Mouse (Mus musculus) left cerebral cortex, adult 9 months (tissue): ENCODE measurements at regions not wholly inside any gene's neighbourhood (a gene's known extent, or its start where the extent isn't known, plus 50 kb on each side); places are given as distances from the start of the nearest gene placed in this dataset.
"Not testable (repeated sequence)": the region's sequence is repeated elsewhere in the genome, so short reads cannot be mapped to it uniquely, and the experiment has no call there.

ENCODE experiments used
- DNase-seq, 2 experiments: peaks; one replicate each; pipeline ENCODE4 v3.0.0; 2022; ENCODE audit warnings: low spot score in 2 of 2

DNA sequence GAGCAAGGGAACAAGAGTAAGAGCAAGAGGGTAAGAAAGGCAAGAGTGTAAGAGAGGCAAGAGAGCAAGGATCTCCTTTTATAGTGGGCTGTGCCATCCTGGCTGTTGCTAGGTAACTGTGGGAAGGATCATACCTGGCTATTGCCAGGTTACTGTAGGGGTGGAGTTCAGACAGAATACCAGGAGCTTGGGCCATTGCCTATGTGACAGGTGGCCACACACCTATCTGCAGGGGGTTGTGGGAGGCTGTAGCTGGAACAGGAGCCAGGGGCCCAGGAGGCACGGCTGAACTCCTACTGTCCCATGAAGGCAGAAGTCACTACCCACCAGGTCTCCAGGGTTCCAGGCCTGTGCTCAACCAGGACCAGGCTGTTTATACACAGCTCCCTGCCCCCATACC is 1149.0 kb downstream of the 9330182O14Rik start:
- no peak for DNase-seq

DNA sequence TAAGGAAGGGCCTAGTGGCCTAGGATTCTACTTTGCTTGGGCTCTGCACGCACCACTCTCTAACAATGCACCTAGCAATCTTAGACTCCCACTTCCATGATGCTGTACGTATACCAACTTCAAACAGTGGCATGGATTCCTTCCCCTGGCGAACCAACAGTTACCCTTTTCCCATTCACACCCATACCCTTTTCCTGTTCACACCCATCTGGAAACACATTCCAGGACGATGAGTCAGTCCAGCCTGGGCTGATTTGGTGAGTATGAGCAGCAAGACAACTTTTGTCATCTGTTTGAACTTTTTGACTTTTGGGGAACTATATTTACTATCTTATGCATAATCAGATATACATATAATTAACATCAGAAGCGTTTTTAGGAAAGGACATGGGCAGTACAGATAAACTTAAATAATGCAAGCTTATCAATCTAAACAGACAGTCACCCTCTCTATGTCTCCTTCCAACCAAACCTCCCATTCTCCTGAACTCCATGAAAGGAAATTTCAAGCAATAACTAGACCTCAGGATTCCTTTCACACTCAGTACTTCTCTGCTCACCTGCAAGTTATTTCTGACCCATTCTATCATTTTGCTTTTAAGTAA is 1152.7 kb downstream of the 9330182O14Rik start:
- DNase-seq: no peak

DNA sequence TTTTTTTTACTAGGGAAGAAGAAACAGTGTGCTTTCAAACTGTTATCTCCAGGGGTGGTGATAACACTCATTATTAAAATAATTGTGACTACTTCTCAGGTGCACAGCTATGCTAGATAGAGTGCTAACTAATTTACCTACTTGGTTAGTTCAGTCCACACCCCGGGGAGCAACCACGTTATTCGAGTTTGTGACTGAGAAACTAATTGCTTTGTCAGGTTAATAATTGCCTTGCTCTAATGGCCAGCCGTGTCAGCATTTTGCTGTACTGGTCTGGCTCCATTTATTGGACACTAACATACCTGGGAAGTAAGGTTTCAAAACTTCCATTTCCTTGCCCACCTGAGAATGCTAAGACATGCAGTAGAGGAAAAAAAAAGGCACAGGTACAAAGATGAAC is 1163.3 kb downstream of the 9330182O14Rik start:
- DNase-seq: no peak

DNA sequence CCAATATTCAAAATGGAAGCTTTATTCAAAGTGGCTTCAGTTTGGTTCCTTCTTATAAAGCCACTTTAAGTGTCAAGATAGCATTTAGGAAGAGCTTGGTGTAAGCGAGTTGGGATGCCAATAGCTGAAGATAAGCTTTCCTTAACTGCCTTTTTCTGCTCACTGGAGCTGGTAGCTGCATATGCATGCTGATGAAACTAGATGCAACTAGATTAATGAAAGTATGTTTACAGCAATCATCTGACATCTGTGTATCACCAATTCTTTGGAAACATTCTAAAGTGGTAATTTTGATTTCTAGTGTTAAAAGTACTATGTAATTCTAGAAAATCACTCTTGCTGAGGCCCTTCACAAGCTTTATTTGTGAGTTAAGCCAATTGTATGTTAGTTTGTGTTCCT is 1172.5 kb downstream of the 9330182O14Rik start:
- no peak for DNase-seq

DNA sequence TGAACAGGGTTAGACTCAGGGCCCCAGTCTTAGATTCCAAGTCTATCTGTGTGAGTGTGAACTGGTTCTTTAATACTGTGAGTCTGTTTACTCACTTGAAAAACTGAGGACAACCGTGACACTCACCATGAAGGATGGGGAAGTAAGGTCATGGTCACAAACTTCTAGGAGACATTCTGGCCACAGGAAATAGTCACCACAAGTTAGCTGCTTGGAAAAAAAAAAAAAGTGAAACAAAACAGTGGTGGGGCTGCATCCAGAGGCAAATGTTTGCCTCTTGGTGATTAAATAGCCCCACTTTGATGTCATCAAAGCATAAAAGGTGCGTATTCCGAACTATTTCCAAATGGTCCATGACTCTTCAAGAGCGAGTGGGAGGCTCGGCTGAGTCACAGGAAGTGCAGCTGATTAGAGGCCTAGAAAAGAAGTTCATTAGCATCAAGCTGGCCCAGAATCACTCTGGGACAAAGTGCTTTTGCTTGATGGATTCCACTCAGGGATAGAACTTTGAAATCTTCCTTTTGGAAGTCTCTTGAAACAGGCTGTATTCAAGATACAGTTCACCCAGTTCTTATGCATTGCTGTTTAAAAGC is 1177.7 kb downstream of the 9330182O14Rik start:
- peak in 1 of 2 experiments; percentile 27 for DNase-seq

DNA sequence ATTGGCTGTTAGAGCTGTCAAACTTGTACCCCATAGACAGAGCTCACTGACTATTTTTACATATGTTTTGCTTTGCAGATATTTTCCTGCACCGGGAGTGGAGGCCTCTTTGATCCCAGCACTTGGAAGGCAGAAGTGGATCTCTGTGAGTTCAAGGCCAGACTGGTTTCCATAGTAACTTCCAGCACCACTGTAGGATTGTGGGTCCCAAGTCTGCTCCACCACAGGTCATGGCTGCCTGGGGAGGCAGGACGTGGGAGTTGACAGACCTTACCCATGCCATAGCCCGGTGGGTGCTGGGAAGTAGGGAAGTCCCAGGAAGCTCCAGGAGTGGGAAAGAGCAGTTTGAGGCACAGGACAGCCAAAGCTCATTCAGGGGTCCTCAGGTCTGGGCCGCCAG is 1180.8 kb downstream of the 9330182O14Rik start:
- DNase-seq: no peak

DNA sequence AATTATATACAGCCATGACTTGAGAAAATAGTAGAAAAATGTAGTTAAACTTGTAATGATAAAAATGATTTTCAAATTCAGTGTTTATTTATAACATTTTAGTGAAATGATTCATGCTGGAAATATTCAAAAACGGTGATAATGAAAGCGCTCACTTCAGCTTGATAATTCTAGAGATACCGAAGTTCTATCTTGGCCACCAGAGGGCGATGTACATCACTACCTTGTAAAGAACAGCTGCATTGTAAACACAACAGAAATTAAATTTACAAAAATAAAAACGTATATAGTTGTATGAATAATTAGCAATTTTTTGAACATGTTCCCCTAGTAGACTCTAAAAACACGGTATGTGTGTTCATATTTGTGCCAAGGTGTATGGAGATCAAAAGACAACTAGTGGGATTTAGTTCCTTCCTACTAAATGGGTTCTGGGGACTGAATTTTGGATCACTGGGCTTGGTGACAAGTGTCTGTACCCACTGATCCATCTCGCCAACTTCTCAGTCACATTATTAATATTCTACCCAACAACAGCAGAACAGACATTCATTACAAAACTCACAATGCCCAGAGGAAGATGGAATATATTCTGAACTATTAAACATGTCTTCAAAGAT is 1191.6 kb downstream of the 9330182O14Rik start:
- DNase-seq: peak in 1 of 2 experiments; percentile 73

DNA sequence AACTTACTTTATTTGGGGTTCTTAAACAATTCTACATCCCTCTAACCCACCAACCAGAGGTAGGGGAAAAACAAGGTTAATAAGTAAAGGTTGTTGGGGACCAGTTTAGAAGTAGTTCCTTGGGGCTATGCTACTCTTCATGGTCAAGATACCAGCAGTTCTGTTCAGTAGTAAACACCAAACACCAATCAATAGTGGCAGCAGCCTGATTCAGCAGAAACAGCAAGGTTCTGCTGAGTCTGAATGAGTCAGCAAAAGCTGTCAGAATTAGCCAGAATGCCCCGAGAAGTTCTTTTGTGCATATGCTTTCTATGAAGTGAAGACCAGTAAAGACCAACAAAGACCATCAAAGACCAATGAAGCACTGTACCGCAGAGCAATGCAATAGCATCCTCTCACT is 1195.1 kb downstream of the 9330182O14Rik start:
- DNase-seq: no peak

DNA sequence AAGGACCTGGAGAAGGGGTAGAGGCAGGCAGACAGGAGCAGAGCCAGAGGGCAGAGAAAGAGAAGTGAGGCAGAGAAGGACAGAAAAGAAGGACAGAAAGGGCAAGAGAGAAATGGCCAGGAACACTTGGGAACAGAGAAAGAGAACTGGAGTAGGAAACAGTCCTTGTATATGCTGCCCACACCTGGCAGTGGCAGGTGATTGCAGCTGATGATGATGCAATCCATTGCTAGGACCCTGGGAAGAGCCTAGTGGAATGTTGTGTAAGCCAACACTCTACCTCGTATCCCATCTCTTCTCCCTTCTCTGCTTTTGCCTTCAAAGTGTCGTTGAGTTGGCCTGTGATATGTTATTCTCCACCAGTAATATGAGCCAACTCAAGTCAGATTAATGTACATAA is 1195.9 kb downstream of the 9330182O14Rik start:
- DNase-seq: no peak

DNA sequence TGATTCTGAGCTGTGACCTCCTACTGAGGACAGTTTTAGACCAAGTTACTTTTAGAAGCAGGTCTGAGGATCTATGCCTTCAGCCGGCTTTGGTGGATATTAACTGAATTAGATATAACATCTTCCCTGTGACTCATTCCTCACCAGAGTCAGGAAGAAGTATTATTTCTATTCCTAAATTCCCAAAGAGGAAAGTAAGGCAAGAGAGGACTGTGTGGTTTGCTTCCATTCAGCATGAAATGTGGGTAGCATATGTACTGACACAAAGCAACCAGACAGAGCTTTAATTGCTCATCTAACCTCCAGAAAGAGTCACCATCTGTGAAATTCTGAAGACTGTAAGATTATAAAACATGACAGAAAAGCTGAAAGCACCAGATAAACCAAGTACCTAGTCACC is 1198.3 kb downstream of the 9330182O14Rik start:
- DNase-seq: peak in 1 of 2 experiments; percentile 28

DNA sequence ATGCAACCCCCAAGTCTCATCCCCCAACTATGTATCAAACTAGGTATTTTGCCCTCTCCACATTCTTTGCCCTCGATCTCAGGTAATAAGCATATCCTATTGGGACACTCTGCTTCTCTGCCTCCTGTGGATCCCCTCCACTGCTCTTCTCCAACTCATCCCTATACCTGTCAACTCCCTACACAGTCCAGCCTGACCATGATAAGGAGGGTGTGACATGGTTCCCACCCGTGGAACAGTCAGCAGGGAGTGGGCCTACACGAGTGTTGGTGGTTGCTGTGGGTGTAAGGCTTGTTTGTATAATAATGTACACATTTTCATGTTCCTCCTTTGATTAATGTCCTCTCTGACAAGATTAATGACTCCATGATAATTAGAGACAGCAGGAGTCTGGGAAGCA is 1199.0 kb downstream of the 9330182O14Rik start:
- DNase-seq: no peak

DNA sequence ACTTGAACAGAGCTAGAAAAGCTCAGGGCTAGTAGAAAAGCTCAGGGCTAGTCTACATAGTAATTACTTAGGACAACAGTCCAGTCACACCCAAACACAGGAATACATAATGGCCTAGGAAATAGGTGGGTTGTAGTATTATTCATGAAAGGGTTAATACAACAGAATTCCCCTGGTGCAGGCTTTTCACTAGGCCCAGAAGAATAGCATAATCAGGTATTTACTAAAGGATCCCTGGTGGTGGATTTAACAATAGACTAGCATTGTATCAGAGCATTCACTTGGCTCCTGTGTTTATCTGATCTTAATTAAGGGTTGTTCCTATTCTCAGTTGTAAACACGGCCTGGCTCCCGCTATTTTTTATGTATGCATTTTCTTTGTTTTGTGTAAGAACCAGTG is 1206.5 kb downstream of the 9330182O14Rik start:
- DNase-seq: not testable (repeated sequence)

DNA sequence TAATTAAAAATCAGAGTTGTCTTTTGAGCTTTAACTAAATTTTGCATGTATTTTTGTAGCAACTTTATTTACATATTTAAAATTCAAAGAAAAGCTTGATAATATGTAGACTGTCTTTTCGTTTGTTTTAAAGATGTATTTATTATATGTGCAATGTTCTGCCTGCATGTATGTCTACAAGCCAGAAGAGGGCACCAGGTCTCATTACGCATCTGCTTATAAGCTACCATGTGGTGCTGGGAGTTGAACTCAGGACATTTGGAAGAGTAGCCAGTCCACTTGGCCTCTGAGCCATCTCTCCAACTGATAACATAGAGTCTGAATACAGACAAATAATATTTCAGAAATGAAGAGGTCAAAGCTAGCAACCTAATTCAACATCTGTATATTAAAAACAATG is 1211.4 kb downstream of the 9330182O14Rik start:
- DNase-seq: no peak

DNA sequence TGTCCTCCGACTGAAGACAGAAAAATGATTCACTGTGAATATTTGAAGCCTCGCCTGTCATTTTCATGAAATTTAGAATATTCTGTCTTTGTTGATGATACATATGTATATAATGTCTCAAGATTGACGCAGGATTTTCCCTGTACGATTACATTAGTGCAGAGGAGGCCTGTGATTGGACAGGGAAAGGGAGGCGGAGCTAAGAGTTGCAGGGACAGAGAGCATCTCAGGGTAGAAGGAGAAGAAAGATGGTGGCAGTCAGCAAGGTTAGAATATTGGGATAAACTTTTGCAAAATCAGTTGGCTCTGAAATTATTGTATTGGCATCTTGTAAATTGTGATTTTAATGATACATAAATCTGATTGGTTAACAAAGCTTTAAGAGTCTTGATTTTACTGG is 1213.1 kb downstream of the 9330182O14Rik start:
- no peak for DNase-seq

DNA sequence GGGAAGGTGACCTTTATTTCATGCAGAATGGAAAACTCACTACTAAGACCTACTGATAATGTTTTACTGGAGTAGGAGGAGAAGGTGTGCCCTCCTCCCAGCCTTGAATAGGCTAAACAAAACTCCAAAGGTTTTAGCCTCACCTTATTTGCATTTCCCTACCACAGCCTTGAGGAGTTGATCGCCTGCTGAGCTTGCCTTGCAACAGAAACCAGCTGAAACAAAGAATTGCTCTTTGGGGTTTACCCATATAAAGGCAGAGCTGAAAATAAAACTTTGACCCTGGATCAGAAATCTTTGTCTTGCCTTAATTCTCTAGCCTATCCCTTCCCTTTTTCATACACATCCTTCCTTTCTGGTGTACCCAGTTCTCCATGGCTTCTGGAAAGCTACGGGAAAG is 1218.0 kb downstream of the 9330182O14Rik start:
- DNase-seq: no peak

DNA sequence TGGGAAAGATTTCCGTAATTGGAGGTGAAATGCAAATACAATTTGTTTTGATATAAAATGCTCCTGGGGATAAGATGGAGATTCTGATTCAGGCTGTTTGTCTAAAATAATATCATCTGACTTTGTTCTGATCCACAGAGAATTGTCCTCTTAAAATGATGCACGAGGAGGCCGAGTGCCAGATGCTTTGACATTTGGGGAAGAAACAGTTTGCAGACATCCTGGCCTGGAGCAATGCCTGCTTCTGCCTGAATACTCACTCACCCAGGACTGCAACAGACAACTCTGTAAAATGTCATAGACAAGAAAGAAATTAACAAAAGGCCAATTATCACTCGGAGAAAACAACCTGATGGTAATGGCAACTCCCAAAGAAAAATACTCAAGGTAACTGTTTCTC is 1225.1 kb downstream of the 9330182O14Rik start:
- DNase-seq: no peak

DNA sequence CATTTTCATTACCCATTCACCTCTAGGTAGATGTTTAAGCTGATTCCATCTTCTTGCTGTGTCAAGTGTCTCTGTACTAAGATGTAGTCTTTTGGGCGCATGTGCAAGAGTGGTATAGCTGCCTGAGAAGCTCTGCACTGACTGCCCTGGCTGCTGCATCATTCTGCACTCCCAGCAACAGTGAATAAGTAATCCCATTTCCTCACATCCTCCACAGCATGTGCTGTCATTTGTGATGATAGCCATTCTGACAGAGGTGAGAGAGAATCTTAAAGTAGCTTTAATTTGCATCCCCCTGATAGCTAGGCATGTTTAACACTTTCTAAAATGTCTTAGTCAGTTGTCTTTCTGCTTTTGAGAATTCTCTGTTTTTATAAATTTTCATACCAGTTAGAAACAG is 1240.5 kb downstream of the 9330182O14Rik start:
- peak; percentile 19 for DNase-seq

DNA sequence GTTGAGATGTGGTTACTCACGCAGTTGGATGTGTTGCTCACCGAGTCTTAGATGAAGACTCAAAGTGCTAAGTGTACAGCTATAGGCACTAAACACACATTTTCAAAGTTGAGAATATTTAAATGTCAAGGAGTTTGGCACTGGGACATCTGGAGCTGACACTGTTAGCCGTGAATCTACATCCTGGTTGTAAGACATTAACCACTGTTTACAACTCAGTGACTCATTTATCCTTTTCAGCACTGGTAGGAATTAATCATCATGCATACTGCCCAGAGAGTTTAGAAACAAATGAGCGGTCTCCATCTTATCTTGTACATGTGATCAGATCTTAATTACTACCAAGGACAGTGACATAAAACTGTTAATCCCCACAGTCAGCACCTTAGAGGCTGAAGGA is 1241.7 kb downstream of the 9330182O14Rik start:
- DNase-seq: no peak

DNA sequence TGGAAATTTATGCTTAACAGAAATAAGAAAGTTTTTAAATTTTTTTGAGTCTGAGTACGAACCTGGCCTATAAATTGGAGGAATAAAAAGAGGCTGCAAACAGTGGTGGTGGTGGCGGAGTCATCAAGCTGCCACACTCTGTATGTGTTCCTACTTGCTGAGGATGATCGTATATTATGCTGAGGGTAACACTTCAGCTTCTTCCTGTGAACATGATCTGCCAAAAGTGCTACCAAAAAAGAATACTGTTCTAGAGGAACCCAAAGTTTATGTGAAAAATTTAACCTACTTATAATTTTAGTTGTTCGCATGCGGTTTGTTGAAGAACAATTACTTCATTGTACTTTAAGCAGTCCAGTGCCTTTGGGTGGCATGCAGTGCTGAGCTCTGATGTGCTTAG is 1245.5 kb downstream of the 9330182O14Rik start:
- peak; percentile 22 to 33 for DNase-seq

DNA sequence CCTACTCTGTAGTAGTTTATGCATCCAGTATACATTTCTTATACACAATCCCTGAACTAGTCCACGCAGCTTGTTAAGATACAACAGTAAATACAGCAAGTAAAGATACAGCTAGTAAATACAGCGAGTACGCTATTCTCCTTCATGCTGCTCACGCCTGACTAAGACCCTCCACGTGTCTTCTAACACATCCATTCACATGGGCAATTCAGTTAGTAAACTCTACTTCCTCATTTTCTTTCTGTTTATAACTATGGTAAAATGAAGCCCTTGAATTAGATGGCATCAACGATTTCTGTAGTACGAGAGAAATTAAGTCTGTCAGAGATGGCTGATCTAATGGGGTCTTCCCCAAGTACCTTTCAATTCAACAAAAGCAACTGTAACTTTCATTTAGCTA is 1246.3 kb downstream of the 9330182O14Rik start:
- DNase-seq: no peak

DNA sequence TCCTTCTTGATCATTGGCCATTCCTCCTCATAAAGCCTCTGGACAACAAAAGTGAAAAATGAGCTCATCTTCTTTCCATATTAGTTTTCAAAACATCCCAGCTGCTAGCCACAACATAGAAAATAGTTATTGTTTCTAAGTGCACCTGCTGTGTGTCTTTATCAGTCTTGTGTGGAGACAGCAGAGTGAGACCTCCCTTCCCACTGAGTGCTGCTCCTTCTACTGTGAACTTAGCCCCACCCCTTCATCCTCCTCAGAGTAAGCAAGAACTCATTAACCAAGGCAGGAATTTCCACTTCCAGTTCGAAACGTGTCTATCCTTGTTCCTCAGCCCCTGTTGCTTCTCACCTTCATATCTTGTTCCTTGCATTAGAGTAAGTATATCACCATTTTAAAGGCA is 1256.5 kb downstream of the 9330182O14Rik start:
- DNase-seq: no peak
